Mouse (Mus musculus) lung, postnatal 0 days (tissue): Measurements from ENCODE around the gene Prkar1a.

ENCODE experiments used
- CTCF ChIP-seq: IDR thresholded peaks from 2 replicates; pipeline ENCODE4 v1.5.1; 2016; ENCODE audit warnings: antibody characterized with exemption, mild to moderate bottlenecking
- EP300 ChIP-seq: IDR thresholded peaks from 2 replicates; pipeline ENCODE4 v1.6.1; 2016; ENCODE audit warnings: antibody characterized with exemption, mild to moderate bottlenecking, control low read depth

DNA sequence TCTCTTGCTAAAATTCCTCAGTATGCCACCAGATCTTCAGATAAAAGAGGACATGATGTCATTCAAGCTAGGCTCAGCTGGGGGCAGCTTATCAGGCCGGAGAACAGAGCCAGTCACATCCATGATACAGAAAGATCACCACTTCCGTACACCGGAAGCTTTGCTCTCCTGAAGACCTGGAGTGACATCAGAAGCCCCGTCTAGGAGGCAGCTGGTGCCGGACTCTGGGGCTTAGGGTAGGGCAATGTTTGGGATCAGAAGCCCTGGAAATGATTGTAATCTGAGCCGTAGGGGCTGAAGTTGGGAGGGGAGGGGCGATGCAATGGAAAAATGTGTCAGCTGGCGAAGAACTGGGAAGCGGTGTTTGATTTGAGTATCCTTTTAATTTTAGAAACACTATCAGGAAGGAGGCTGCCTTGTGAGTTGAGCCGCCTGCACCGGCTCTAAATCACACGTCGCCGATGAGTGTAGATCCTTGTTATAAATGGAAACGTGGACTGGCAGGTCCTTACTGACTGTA, 26.6 kb upstream of the Prkar1a start:
- TF ChIP-seq CTCF (no peak), EP300 (peak; percentile 62; the same call in 1 of the 2 replicates)
